Mouse (Mus musculus): ENCODE measurements at regions not wholly inside any gene's neighbourhood (a gene's known extent, or its start where the extent isn't known, plus 50 kb on each side); places are given as distances from the start of the nearest gene placed in this dataset.

DNA sequence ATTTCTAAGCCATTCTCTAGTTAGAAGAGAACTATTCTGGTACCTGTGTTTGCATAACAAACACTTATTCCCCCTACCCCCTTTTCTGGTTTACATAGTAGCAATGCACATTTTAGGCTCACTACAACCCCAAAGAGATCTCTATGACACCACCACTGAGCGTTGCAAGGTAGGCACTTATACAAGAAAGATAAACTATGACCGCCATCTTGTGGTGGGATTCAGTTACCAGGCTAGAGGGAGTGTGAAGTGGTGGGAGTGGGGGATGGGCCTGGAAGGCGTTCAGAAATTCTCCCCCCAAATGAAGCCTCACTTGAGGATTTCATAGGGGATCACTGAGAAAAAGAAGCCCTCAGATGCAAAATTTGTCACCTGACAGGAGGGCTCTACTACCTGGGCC lies 64.4 kb upstream of the Fst start:
- DNase-seq, result peak; percentile 6 to 32

- no peak for DNase-seq
Observed at GRCm38 (mm10) chr13:114526856-114527255, 68.1 kb upstream of the Fst start.

DNA sequence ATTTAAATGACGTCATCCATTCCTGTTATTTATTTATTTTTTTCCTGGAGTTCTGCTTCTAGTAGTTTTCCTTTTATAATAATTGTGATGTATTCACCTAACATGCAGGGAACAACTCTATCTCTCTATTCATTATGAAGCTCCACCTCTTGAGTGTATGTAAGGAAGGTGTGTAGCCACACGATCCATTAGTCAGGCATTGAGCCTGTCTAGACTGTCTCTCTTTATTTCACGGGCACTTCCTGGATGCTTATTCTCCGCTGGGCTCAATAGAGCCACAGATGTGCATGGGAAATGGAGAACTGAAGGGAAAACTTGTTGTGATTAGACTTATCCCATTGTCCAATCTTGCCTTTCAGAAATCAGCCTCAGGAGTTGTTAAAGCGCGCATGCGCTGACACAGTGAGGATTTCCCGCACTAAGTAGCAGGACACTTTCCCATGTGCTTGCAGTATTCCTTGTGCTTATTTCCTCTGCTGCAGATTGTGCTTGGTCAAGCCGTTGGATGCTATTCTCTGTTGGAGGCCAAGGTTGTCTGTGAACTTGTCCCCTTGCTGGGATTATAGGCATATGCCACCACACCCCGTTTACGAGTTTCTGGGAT lies 71.5 kb upstream of the Fst start:
- DNase-seq, result no peak

- DNase-seq, result no peak
Observed at GRCm38 (mm10) chr13:114531780-114532179, 73.0 kb upstream of the Fst start.

DNA sequence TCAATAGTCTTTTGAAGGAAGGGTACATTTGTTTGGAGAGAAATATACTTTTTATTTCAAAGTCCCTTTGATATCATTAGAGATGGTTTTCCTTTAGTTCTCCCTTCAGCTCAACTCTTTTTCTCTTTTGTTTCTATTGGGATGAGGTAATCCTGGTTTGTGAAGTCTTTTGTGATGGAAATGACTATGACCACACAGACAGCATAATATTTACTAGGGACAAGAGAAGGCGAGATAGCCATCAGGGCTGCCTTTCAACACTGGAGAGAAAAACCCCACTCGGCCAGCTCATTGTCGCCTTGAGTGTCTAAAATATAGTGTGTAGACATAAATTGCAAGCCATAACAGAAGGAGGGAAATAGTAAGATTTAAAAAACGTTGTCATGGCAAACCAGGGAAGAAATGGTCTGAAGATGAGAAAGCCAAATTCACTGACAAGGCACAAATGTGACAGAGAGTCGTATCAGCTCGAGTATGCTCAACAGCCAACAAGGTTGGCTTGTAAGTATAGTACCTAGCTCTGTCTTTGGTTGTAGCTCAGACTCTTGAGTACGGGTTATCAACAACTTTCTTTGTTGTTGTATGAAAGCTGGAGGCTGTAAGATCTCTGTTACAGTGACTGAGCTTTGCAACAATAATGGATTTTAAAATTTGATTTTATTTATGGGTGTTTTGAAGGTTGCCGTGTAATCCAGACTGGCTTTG lies 73.8 kb upstream of the Fst start:
- DNase-seq, result no peak

GRCm38 (mm10) chr13:114534591-114534990 lies 75.8 kb upstream of the Fst start:
- DNase-seq, result no peak

DNA sequence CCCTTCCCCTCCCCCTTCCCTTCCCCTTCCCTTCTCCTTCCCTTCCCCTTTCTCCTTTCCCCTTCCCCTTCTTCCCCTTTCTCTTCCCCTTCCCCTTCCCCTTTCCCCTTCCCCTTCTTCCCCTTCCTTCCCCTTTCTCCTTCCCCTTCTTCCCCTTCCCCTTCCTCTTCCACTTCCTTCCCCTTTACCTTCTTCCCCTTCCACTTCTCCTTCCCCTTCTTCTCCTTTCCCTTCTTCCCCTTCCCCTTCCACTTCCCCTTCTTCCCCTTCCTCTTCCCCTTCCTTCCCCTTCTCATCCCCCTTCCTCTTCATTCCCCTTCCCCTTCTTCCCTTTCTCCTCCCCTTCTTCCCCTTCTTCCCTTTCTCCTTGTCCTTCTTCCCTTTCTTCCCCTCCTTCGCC lies 77.0 kb upstream of the Fst start:
- DNase-seq, result no peak

DNA sequence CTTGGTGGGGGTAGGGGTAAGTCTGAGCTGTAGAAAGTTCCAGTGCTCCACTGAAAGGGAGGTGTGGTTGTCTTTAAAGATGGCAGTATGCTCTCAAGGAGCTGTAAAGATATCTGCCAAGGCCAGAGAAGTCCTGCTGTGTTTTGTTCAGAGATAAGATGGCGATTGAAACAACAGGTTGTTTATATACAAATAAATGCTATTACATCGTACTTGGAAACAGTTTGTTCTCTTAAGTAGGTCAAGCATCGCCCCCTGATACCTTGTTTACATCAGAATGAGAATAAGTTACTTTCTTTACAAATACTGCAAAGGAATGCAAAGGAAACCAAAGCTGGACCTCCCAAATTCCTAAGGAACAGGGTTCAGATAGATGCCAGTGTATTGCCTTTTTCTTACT lies 113.0 kb upstream of the Fst start:
- no peak for DNase-seq

- DNase-seq, result no peak
Observed at GRCm38 (mm10) chr13:114584566-114584965, 125.8 kb upstream of the Fst start.

- DNase-seq, result no peak
Observed at GRCm38 (mm10) chr13:114587621-114588020, 128.9 kb upstream of the Fst start.

- DNase-seq, result no peak
Observed at GRCm38 (mm10) chr13:114603341-114603740, 144.6 kb upstream of the Fst start.

- DNase-seq, result no peak
Observed at GRCm38 (mm10) chr13:114604037-114604694, 145.4 kb upstream of the Fst start.

GRCm38 (mm10) chr13:114613909-114614308 lies 155.2 kb upstream of the Fst start:
- no peak for DNase-seq

GRCm38 (mm10) chr13:114619416-114619815 lies 160.7 kb upstream of the Fst start:
- DNase-seq, result no peak

DNA sequence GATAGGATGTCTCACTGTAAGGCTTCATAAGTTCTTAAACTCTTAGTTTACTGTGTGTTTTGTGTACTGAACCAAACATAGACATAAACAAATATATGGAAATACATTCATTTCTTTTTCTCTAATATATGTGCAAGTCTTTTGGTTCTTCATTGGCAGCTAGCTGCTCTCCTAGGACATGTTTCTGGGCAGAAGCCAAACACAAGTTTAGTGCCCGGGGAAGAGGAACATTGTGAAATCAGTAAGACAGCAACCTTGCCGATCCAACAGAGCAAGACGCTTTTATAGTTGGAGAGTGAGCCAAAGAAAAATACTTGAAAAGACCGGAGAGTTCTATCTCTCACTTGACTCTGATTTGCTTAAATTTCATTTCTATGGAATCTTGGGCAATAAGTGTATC lies 178.0 kb upstream of the Fst start:
- no peak for DNase-seq

GRCm38 (mm10) chr13:114639531-114639930 lies 178.5 kb upstream of the Mocs2 start:
- no peak for DNase-seq

- DNase-seq, result no peak
Observed at GRCm38 (mm10) chr13:114641688-114642390, 176.2 kb upstream of the Mocs2 start.

DNA sequence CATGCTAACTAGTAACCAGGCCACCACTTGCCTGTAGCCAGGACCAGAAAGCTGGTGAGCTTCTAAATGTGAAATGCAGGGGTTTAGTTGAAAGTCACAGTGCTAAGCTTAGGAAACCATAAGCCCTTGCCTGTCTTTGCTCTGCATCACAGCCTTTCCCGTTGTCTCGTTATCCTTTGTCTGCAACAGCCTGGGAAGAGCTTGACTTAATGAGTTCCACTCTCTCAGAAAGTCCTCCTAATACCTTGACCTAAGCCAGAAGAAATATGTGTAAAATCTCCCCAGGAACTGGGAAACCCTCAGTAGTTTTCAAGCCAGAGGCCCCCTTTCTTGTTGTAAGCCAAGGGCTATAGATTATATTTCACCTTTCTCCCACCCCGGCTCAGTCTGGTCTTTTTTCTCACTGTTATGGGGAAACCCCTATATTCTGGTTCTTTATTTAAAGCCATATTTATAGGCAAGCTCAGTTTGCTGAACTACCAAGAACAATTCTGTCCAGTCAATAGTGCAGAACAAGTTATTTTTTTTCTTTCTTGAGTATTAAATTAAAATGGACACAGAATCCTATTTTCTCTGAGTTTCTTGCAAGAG lies 175.0 kb upstream of the Mocs2 start:
- no peak for DNase-seq

- DNase-seq, result no peak
Observed at GRCm38 (mm10) chr13:114643521-114643920, 174.5 kb upstream of the Mocs2 start.

DNA sequence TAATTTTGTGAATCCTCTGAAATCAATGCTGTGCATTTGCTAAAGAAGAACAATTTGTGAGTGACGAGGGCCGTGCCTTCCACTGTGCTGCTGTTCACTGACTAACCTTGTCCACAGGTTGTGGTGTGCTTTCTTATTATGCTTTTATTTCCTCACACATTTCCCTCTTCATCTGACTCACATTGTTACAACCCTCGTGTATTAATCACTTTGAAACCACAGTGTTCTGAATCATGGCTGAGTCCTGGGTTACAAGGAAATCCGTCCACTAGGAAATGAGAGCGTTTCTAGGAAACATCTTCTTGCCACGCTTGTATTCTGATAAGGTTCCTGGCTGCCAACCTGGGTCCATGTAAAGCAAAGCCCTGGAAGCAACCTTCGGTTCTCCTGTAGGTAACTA lies 163.8 kb upstream of the Mocs2 start:
- DNase-seq, result no peak

DNA sequence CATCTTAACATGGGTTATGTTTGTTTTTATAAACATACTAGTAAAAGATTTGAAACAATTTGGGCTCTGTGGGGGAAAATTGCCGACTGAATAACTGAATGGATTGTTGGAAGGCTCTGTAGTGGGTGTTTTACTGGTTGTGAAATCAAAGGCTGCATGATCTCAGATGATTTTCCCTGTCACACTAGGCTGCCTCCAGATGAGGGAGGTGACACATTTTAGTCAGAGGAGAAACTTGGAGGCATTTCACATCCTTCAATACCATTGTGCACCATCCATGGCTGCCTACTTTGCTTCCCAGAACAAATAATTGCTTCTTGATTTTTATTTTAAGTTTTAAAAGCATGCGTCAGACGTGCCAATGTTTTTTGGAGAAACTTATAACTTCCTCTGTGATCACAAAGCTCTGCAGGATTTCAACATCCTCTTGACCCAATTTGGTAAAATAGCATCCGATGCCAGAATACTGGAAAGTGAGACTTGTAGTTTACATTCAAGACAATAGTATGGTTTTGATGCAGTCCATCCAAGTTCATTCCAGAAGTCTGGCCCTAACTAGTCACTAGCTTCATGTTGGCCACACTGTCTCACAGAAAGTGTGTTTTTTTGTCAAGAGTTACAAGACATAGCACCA lies 163.0 kb upstream of the Mocs2 start:
- DNase-seq, result no peak

GRCm38 (mm10) chr13:114672411-114672810 lies 145.6 kb upstream of the Mocs2 start:
- DNase-seq, result no peak
